Mouse (Mus musculus): ENCODE data around the gene Tbc1d8. TPM values are rescaled to one million over a fixed set of nuclear protein-coding genes. Genes with fewer than 3 reads are reported as not detected.

The Tbc1d8 gene
- polyA plus RNA-seq, 2 experiments, result 2.5 to 3.1 TPM

- H3K36me3 ChIP-seq (replicated peaks; ENCODE audit: control insufficient read depth, insufficient read depth, low read depth), result no peaks in the 10 kb centered on the region
- no peak overlapping the region for H3K4me3 ChIP-seq (ENCODE audit: insufficient read depth in 1 of 2, low read depth in 2 of 2, low read length in 2 of 2)
- ATAC-seq (ENCODE audit: insufficient read depth), result no peak
- 53% methylated on average over 6 of the region's 6 CpGs for WGBS (ENCODE audit: insufficient replicate concordance)
- H3K27me3 ChIP-seq (ENCODE audit: control insufficient read depth, insufficient read depth, low read length), result no peaks in the 10 kb centered on the region
- no peak for DNase-seq (ENCODE audit: low read depth in 3 of 3, low spot score in 3 of 3)
- no peak overlapping the region for H3K9ac ChIP-seq (replicated peaks)
- no peaks in the 10 kb centered on the region for H3K9me3 ChIP-seq (ENCODE audit: control insufficient read depth, low read length)
- no peak overlapping the region for H3K4me2 ChIP-seq (ENCODE audit: low read depth)
- TF ChIP-seq CTCF (IDR thresholded peaks at IDR 0.05; ENCODE audit: low read depth) (no peak), EP300 (IDR thresholded peaks at IDR 0.05; ENCODE audit: low read depth) (no peak)
- no peaks in the 10 kb centered on the region for H3K4me1 ChIP-seq (replicated peaks; ENCODE audit: control insufficient read depth in 2 of 2, insufficient read depth in 2 of 2, low read length in 1 of 2)
- no peak overlapping the region for H3K27ac ChIP-seq
Measured at GRCm38 (mm10) chr1:39321954-39322353, 156.6 kb downstream of the Tbc1d8 start.

Other genes with a start within 250 kb of the Tbc1d8 start
- 523 and 947 TPM in 2 replicates for gene Rpl31, start 110.9 kb downstream of the Tbc1d8 start, polyA plus RNA-seq (2012; rRNA removed)
- gene Rpl31, start 110.9 kb downstream of the Tbc1d8 start, polyA plus RNA-seq (2014; fragmentation: Nextera tagmentation; extraction: Ambion mirVana), result 541 and 573 TPM in 2 replicates
- 7.1 and 8.0 TPM in 2 replicates for gene Cnot11, start 56.2 kb upstream of the Tbc1d8 start, polyA plus RNA-seq (2012; rRNA removed)
- gene Cnot11, start 56.2 kb upstream of the Tbc1d8 start, polyA plus RNA-seq (2014; fragmentation: Nextera tagmentation; extraction: Ambion mirVana), result 9.6 and 10.0 TPM in 2 replicates
- 10.3 and 15.4 TPM in 2 replicates for gene Rnf149, start 98.7 kb upstream of the Tbc1d8 start, polyA plus RNA-seq (2012; rRNA removed)
- gene Rnf149, start 98.7 kb upstream of the Tbc1d8 start, polyA plus RNA-seq (2014; fragmentation: Nextera tagmentation; extraction: Ambion mirVana), result 12.1 and 12.5 TPM in 2 replicates
- 0.01 TPM in 2 replicates for gene Creg2, start 172.7 kb upstream of the Tbc1d8 start, polyA plus RNA-seq (2012; rRNA removed)
- gene Creg2, start 172.7 kb upstream of the Tbc1d8 start, polyA plus RNA-seq (2014; fragmentation: Nextera tagmentation; extraction: Ambion mirVana), result not detected in 2 replicates
- gene Rfx8, start 242.2 kb upstream of the Tbc1d8 start, polyA plus RNA-seq (2012; rRNA removed), result 0.02 and 0.04 TPM in 2 replicates
- gene Rfx8, start 242.2 kb upstream of the Tbc1d8 start, polyA plus RNA-seq (2014; fragmentation: Nextera tagmentation; extraction: Ambion mirVana), result not detected in 2 replicates